Mouse (Mus musculus) E14TG2a.4 (cell line): ENCODE measurements around the gene Gm3854.

Experiments used
- CTCF ChIP-seq: conservative IDR thresholded peaks from 2 replicates; pipeline ENCODE4 v1.5.1; 2014; ENCODE audit warnings: low read length
- NANOG ChIP-seq: IDR thresholded peaks from 2 replicates; pipeline ENCODE4 v1.6.1; 2014; ENCODE audit warnings: borderline replicate concordance, low read length, mixed read lengths
- POU5F1 ChIP-seq: IDR thresholded peaks from 2 replicates; pipeline ENCODE4 v1.6.1; 2014; ENCODE audit warnings: low read length, borderline replicate concordance

GRCm38 (mm10) chr7:6360477-6361060, 17.0 kb downstream of the Gm3854 start:
- TF ChIP-seq CTCF (no peak), NANOG (no peak), POU5F1 (no peak)
